Mouse (Mus musculus): ENCODE measurements at regions not wholly inside any gene's neighbourhood (a gene's known extent, or its start where the extent isn't known, plus 50 kb on each side); places are given as distances from the start of the nearest gene placed in this dataset.

GRCm38 (mm10) chr9:61249691-61250425 is 122.3 kb upstream of the Tle3 start:
- WGBS: 40% methylated on average over 5 of the region's 5 CpGs
- Histone ChIP-seq H3K9ac (no peak overlapping the region), H3K4me1 (replicated peaks) (0 out of 2 replicates have a peak, but pooled peaks cover 3% of the 10 kb centered on the region), H3K36me3 (no peaks in the 10 kb centered on the region), H3K4me3 (no peak overlapping the region), H3K4me2 (no peak overlapping the region), H3K27ac (replicated peaks) (no peak overlapping the region), H3K9me3 (peaks cover 3% of the 10 kb centered on the region; the same call in 1 of the 2 replicates), H3K27me3 (no peaks in the 10 kb centered on the region)
- no peak for ATAC-seq (ENCODE audit: low FRiP score, low read depth)

GRCm38 (mm10) chr9:61251606-61252005 is 120.6 kb upstream of the Tle3 start:
- no peak for ATAC-seq (ENCODE audit: low FRiP score, low read depth)
- 0 out of 2 replicates have a peak, but pooled peaks cover 3% of the 10 kb centered on the region for H3K4me1 ChIP-seq (replicated peaks)
- WGBS: 69% methylated on average over 6 of the region's 6 CpGs
- H3K27me3 ChIP-seq: no peaks in the 10 kb centered on the region
- H3K27ac ChIP-seq (replicated peaks): no peak overlapping the region
- no peak overlapping the region for H3K4me2 ChIP-seq
- no peaks in the 10 kb centered on the region for H3K36me3 ChIP-seq
- H3K9ac ChIP-seq: no peak overlapping the region
- H3K4me3 ChIP-seq: no peak overlapping the region
- H3K9me3 ChIP-seq: no peaks in the 10 kb centered on the region

DNA sequence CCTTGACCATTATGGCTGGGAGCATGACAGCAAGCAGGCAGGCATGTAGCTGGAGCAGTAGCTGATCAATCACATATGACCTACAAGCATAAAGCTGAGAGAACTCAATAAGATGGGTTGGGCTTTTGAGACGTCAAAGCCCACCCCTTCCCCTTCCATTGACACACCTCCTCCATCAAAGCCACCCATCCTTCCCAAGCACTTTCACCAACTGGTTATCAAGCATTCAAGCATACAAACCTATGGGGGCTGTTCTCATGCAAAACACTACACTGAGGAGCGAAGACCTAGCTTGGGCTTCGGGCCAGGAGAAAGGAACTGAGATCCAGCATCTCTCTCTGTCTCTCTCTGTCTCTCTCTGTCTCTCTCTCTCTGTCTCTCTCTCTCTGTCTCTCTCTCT is 118.4 kb upstream of the Tle3 start:
- no peak for ATAC-seq (ENCODE audit: low FRiP score, low read depth)
- no peak overlapping the region for H3K4me2 ChIP-seq
- H3K9me3 ChIP-seq: no peaks in the 10 kb centered on the region
- H3K27ac ChIP-seq (replicated peaks): no peak overlapping the region
- H3K4me3 ChIP-seq: no peak overlapping the region
- no peaks in the 10 kb centered on the region for H3K27me3 ChIP-seq
- peaks cover 21% of the 10 kb centered on the region; the same call in 1 of the 2 replicates for H3K4me1 ChIP-seq (replicated peaks)
- no peaks in the 10 kb centered on the region for H3K36me3 ChIP-seq
- WGBS: 67% methylated on average over 3 of the region's 3 CpGs
- H3K9ac ChIP-seq: no peak overlapping the region

GRCm38 (mm10) chr9:61257488-61257887 is 114.7 kb upstream of the Tle3 start:
- H3K4me3 ChIP-seq: no peak overlapping the region
- no peak overlapping the region for H3K27ac ChIP-seq (replicated peaks)
- H3K9ac ChIP-seq: no peak overlapping the region
- no peak for ATAC-seq (ENCODE audit: low FRiP score, low read depth)
- 30% methylated on average over 4 of the region's 4 CpGs for WGBS
- H3K36me3 ChIP-seq: no peaks in the 10 kb centered on the region
- no peaks in the 10 kb centered on the region for H3K27me3 ChIP-seq
- peaks cover 51% of the 10 kb centered on the region for H3K4me1 ChIP-seq (replicated peaks)
- no peaks in the 10 kb centered on the region for H3K9me3 ChIP-seq
- H3K4me2 ChIP-seq: no peak overlapping the region

- Histone ChIP-seq H3K4me2 (no peak overlapping the region), H3K27me3 (no peaks in the 10 kb centered on the region), H3K36me3 (no peaks in the 10 kb centered on the region), H3K4me1 (replicated peaks) (peaks cover 52% of the 10 kb centered on the region), H3K9ac (no peak overlapping the region), H3K9me3 (no peaks in the 10 kb centered on the region), H3K4me3 (no peak overlapping the region), H3K27ac (replicated peaks) (no peak overlapping the region)
- ATAC-seq (ENCODE audit: low FRiP score, low read depth): peak; percentile 46; the same call in 1 of the 2 replicates
- WGBS: 29% methylated on average over 5 of the region's 5 CpGs
Observed at GRCm38 (mm10) chr9:61258100-61258499, 114.1 kb upstream of the Tle3 start.

GRCm38 (mm10) chr9:61259421-61260174 is 112.6 kb upstream of the Tle3 start:
- H3K4me3 ChIP-seq: no peak overlapping the region
- no peaks in the 10 kb centered on the region for H3K27me3 ChIP-seq
- H3K4me1 ChIP-seq (replicated peaks): peaks cover 52% of the 10 kb centered on the region
- WGBS: 4% methylated on average over 7 of the region's 7 CpGs
- H3K27ac ChIP-seq (replicated peaks): no peak overlapping the region
- no peaks in the 10 kb centered on the region for H3K9me3 ChIP-seq
- no peak overlapping the region for H3K4me2 ChIP-seq
- no peak for ATAC-seq (ENCODE audit: low FRiP score, low read depth)
- H3K9ac ChIP-seq: no peak overlapping the region
- H3K36me3 ChIP-seq: no peaks in the 10 kb centered on the region

DNA sequence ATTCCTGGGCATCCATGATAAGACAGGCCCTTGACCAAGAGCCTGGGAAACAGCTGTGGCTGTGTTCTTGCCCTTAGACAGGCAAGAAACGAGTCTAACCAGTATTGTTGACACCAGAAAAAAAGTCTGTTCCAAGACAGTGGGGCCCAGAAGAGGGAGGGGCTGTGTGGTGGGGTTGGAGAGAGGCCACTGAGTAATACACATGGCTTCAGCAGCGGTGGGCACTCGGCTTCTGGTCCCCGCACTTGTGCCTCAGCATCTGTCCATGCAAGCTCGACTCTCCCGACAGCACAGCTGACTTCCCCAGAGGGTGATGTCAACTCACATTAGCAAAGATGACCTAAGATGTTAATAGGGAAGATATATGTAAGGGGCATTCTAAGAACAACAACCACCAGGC is 110.9 kb upstream of the Tle3 start:
- peaks cover 52% of the 10 kb centered on the region for H3K4me1 ChIP-seq (replicated peaks)
- H3K9ac ChIP-seq: no peak overlapping the region
- H3K27me3 ChIP-seq: no peaks in the 10 kb centered on the region
- no peak overlapping the region for H3K4me2 ChIP-seq
- H3K27ac ChIP-seq (replicated peaks): no peak overlapping the region
- H3K4me3 ChIP-seq: no peak overlapping the region
- no peak for ATAC-seq (ENCODE audit: low FRiP score, low read depth)
- WGBS: 37% methylated on average over 6 of the region's 6 CpGs
- H3K9me3 ChIP-seq: no peaks in the 10 kb centered on the region
- H3K36me3 ChIP-seq: no peaks in the 10 kb centered on the region

DNA sequence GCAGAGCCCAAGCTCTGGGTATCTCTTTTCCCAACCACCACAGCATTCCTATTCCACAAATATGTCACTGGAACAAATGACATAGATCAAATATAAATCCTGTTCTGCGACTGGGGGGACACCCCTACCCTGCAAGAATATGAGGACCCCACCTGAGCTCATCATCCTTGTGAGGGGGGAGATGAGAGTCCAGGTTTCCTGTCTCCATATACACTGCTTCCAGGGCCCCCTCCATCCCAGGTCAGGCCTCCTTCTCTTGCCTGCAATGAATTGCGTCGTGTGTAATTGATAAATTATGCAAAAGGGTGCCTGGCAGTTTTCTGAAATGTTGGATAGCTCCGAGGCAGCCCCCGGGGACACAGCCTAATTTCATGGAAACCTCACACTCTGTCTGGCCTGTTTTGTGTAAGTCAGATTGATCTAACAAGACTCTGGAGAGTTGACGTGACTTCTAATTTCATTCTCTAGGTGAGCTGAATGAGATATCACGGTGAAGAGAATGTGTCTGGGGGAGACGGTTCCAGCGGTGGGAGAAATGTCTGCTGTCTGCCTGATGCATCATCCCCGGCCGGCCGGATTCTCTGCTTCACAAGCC is 110.3 kb upstream of the Tle3 start:
- WGBS: 15% methylated on average over 12 of the region's 12 CpGs
- no peaks in the 10 kb centered on the region for H3K27me3 ChIP-seq
- no peak overlapping the region for H3K4me2 ChIP-seq
- no peaks in the 10 kb centered on the region for H3K36me3 ChIP-seq
- H3K9me3 ChIP-seq: no peaks in the 10 kb centered on the region
- H3K9ac ChIP-seq: no peak overlapping the region
- H3K4me3 ChIP-seq: no peak overlapping the region
- peak; percentile 52; the same call in 1 of the 2 replicates for ATAC-seq (ENCODE audit: low FRiP score, low read depth)
- no peak overlapping the region for H3K27ac ChIP-seq (replicated peaks)
- peaks cover 52% of the 10 kb centered on the region for H3K4me1 ChIP-seq (replicated peaks)

- no peaks in the 10 kb centered on the region for H3K36me3 ChIP-seq
- H3K4me1 ChIP-seq (replicated peaks): peaks cover 38% of the 10 kb centered on the region
- H3K4me2 ChIP-seq: no peak overlapping the region
- H3K9ac ChIP-seq: no peak overlapping the region
- 82% methylated on average over 4 of the region's 4 CpGs for WGBS
- H3K27ac ChIP-seq (replicated peaks): no peak overlapping the region
- no peaks in the 10 kb centered on the region for H3K27me3 ChIP-seq
- no peak for ATAC-seq (ENCODE audit: low FRiP score, low read depth)
- no peak overlapping the region for H3K4me3 ChIP-seq
- no peaks in the 10 kb centered on the region for H3K9me3 ChIP-seq
Observed at GRCm38 (mm10) chr9:61263335-61263734, 108.8 kb upstream of the Tle3 start.

- Histone ChIP-seq H3K27me3 (0 out of 2 replicates have a peak, but pooled peaks cover 3% of the 10 kb centered on the region), H3K27ac (replicated peaks) (no peak overlapping the region), H3K4me2 (no peak overlapping the region), H3K4me3 (no peak overlapping the region), H3K9ac (no peak overlapping the region), H3K36me3 (no peaks in the 10 kb centered on the region), H3K9me3 (no peaks in the 10 kb centered on the region), H3K4me1 (replicated peaks) (peaks cover 17% of the 10 kb centered on the region)
- WGBS: 90% methylated on average over 5 of the region's 5 CpGs
- no peak for ATAC-seq (ENCODE audit: low FRiP score, low read depth)
Observed at GRCm38 (mm10) chr9:61265466-61265865, 106.7 kb upstream of the Tle3 start.

- Histone ChIP-seq H3K27ac (replicated peaks) (no peak overlapping the region), H3K36me3 (no peaks in the 10 kb centered on the region), H3K9ac (no peak overlapping the region), H3K27me3 (0 out of 2 replicates have a peak, but pooled peaks cover 7% of the 10 kb centered on the region), H3K4me3 (no peak overlapping the region), H3K9me3 (no peaks in the 10 kb centered on the region), H3K4me1 (replicated peaks) (peaks cover 5% of the 10 kb centered on the region), H3K4me2 (no peak overlapping the region)
- 61% methylated on average over 6 of the region's 6 CpGs for WGBS
- no peak for ATAC-seq (ENCODE audit: low FRiP score, low read depth)
Observed at GRCm38 (mm10) chr9:61266992-61267391, 105.2 kb upstream of the Tle3 start.

DNA sequence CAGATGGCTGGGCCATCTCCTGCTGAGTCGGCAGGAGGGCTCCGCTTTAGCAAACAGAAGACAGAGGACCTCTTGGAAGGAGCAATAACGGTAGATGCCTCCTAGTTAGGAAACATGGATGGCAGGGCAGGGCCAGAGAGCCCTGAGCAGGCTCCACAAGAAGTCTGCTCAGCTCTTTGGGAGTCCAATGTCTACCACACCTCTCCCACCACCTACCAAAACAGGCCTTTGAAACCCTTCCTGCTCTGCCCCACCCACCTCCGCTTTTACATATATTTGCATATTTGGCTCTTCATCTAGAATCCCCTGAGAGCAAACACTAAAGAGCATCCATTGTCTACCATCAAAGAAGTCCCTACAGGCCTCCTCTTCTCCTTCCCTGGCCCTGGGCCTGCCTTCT is 104.6 kb upstream of the Tle3 start:
- ATAC-seq (ENCODE audit: low FRiP score, low read depth): no peak
- 67% methylated on average over 4 of the region's 4 CpGs for WGBS
- no peak overlapping the region for H3K9ac ChIP-seq
- no peaks in the 10 kb centered on the region for H3K9me3 ChIP-seq
- H3K27ac ChIP-seq (replicated peaks): no peak overlapping the region
- no peak overlapping the region for H3K4me2 ChIP-seq
- H3K4me1 ChIP-seq (replicated peaks): no peaks in the 10 kb centered on the region
- no peaks in the 10 kb centered on the region for H3K36me3 ChIP-seq
- H3K27me3 ChIP-seq: 0 out of 2 replicates have a peak, but pooled peaks cover 7% of the 10 kb centered on the region
- H3K4me3 ChIP-seq: no peak overlapping the region

Measured in hindbrain, embryonic 15.5 days (tissue).